Mouse (Mus musculus) adrenal gland, postnatal 36 days (tissue): ENCODE results near the gene Gm3194. TPM values are rescaled to one million over a fixed set of nuclear protein-coding genes. Genes with fewer than 3 reads are reported as not detected.
"Not testable (repeated sequence)": the region's sequence is repeated elsewhere in the genome, so short reads cannot be mapped to it uniquely, and the experiment has no call there.

Experiments used
- DNase-seq, 2 experiments: peaks; one replicate each; pipeline ENCODE4 v3.0.0; 2021; ENCODE audit warnings: mixed read lengths in 1 of 2
- long read RNA-seq, 2 experiments: library from polyadenylated mRNA; stranded (forward); transcript quantifications; one replicate each; pipeline ENCODE4 v2.0.0; 2021; ENCODE audit warnings: borderline sequencing depth in 2 of 2
- total RNA-seq, 2 experiments: library from RNA; stranded (reverse); gene quantifications; 2 replicates each; pipeline ENCODE4 v1.2.3; 2021

Gm3194 gene
- under 1 TPM; 0.43 to 0.46 TPM for total RNA-seq
- long read RNA-seq, experiment 1, result 0 reads
- long read RNA-seq, experiment 2, result 0 reads

- DNase-seq, result not testable (repeated sequence)
Measured at GRCm38 (mm10) chr14:5455367-5455766, at the start of gene Gm3194. Gene Gm3194, minus strand, starts transcription at chr14:5455467.

GRCm38 (mm10) chr14:5501374-5501773 is 46.1 kb upstream of the Gm3194 start, which contains the start of gene Gm3488:
Gene Gm3488, plus strand, starts transcription at chr14:5501674.
- not testable (repeated sequence) for DNase-seq

DNA sequence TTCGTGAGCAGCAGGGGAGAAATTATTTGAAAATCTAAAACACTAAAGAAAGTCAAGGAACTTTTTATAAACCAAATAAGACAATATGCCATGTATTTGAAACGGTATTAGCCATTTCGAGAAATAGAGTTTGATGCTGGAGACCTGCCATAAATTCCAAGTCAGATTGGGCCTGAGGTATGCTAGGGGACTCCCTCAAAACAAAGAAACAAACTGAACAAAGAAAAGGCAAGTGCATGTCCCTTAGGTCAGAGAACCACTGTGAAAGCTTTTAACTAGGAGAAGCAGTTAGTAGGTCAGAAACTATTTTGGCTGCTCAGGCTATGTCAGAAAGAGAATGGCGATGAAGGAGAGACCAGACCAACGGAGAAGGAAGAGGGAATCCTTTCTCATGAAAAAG is 28.6 kb upstream of the Gm3194 start, which contains the start of gene Gm3187:
Gm3187 (plus strand) TSS at position 301 of the 400 bp plus-strand sequence.
- DNase-seq, result not testable (repeated sequence)

GRCm38 (mm10) chr14:5477730-5478129 is 22.5 kb upstream of the Gm3194 start, which contains the start of gene Gm8246:
Gene Gm8246, minus strand, starts transcription at chr14:5477830.
- DNase-seq, result not testable (repeated sequence)

DNA sequence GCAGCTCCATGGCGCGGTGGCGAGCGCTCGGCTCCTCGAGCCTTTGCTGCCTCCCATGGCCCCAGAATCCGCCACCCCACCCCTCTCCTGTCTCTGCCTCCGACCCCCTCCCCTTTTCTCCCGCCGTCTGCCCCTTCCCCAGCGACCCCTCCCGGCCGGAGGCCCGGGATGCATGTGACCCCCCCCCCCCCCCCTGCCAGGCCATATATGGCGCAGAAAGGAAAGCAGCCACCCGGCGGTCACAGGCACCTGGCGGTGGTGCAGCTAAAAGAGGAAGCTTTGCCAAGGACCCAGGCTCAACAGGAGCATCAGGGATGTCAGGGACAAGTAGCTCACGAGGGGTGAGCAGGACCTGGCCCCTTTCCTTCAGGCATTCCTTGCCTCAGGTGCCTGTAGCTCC is 5.2 kb upstream of the Gm3194 start:
- DNase-seq, result not testable (repeated sequence)

GRCm38 (mm10) chr14:5388949-5389348 is 66.3 kb downstream of the Gm3194 start, which contains the start of gene Gm3500:
Gene Gm3500, minus strand, starts transcription at chr14:5389049.
- DNase-seq, result not testable (repeated sequence)

Other genes with a start within 250 kb of the Gm3194 start
- not detected for gene Gm3526, start 194.9 kb downstream of the Gm3194 start, total RNA-seq
- not detected for gene Gm3542, start 120.5 kb downstream of the Gm3194 start, total RNA-seq
- not detected for gene Gm3500, start 66.4 kb downstream of the Gm3194 start, total RNA-seq
- gene Gm8246, start 22.4 kb upstream of the Gm3194 start, total RNA-seq, result not detected
- gene Gm3187, start 28.7 kb upstream of the Gm3194 start, total RNA-seq, result not detected
- gene Gm3488, start 46.2 kb upstream of the Gm3194 start, total RNA-seq, result under 1 TPM in 1 of 2 experiments, not detected in 1; 0.33 TPM
- gene Gm3532, start 83.0 kb upstream of the Gm3194 start, total RNA-seq, result not detected
- gene Gm8265, start 177.6 kb upstream of the Gm3194 start, total RNA-seq, result not detected
- not detected for gene Gm9603, start 232.0 kb upstream of the Gm3194 start, total RNA-seq